Mouse (Mus musculus): ENCODE data around the gene Rab11fip4.

- no peak for TF ChIP-seq CTCF (conservative IDR thresholded peaks at IDR 0.05; ENCODE audit: insufficient read depth, insufficient read length, low read depth, low read length)
- TF ChIP-seq POLR2A (IDR thresholded peaks at IDR 0.05; ENCODE audit: low read depth, low read length) = no peak
These were observed 79.5 kb downstream of the Rab11fip4 start for GRCm38 (mm10) chr11:79670411-79670945.
